Mouse (Mus musculus): ENCODE measurements around the gene Mfsd10. TPM values are rescaled to one million over a fixed set of nuclear protein-coding genes. Genes with fewer than 3 reads are reported as not detected.

The Mfsd10 gene
- polyA plus RNA-seq (2012; rRNA removed): 333 and 335 TPM in 2 replicates

DNA sequence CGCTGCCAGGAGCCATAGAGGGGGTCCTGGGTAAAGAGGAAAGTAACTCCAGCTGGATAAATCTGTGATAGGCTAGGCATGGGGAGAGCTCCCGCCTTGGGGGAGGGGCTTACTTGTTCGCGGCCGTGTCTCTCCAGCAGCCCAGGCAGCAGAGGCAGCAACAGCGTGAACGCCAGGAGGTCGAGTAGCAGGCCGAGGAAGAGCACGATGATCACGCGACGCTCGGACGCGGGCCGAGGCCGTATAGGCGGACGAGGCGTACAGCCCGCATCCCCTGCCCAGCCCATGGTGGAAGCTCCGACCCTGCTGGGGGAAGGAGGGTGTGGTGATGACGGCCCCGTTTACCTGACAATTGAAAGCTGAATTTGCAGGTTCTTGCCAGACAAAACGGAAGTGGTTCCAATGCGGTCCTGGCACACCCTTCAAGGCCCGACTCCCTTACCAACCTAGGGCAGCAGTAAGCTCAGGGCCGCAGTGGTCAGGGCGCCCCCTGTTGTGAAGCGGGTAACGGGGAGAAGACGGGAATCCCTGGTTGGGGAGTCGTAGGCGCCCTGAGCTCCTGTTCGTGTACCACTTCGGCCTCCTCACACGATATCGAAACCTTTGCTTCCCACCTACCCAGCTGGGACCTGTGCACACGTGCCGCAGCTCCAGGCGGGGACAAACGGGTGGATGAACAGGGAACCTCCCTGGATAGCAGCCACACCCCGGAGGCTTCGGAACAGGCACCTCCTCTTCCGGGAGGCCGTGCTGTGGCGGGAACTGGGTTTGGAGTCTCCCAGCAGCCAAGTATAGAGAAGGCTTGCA lies at the start of gene Mfsd10:
Gene Mfsd10 (minus strand): TSS at position 732 of the 807 bp plus-strand sequence.

DNA sequence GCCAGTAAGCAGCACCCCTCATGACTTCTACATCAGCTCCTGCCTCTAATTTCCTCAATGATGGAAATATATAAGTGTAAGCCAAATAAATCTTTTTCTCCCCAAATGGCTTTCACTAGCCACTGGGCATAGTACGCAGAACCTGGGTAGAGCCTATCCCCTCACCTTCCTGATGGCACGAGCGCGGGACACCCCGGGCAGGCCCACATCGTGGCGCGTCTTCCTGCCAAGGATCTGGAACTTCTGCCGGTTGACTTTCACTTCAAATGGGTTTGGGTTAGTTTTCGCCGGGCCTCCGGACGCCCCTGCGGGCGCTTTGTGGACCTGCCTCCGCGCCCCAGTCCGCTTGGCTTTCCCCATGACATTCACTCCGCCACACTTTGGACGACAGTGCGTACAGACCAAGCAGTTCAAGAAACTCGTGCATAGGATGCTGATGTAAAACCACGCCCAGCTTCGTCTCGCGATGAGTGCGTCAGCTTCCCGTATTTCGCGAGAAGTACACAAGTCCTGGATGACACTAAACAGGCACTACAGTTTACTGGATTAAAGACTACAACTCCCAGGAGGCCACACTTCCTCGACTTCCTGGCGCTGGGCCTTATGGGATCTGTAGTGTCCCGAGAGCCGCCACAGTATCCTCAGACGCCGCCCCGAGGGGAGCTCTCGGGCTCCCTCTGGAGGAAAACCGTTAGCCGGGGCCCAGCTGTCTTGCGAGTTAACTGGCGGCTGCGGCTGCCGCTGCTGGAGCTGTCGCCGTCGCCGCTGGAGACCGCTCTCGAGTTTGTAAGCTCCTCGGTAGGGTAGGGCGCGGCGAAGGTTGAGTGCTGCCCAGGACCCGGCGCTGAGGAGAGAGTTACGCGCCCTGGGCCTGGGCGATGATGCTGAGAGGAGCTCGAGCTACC lies 22.9 kb upstream of the Mfsd10 start, which contains the start of the genes Nop14 and Grk4:
Gene Nop14 (minus strand): TSS at position 463 of the 905 bp plus-strand sequence.
Gene Grk4 (plus strand): TSS at position 694 of the 905 bp plus-strand sequence.

Other genes with a start within 250 kb of the Mfsd10 start
- 37.5 and 65.6 TPM in 2 replicates for gene Tnip2, start 123.2 kb downstream of the Mfsd10 start, polyA plus RNA-seq (2012; rRNA removed)
- 17.6 and 20.9 TPM in 2 replicates for gene Sh3bp2, start 111.4 kb downstream of the Mfsd10 start, polyA plus RNA-seq (2012; rRNA removed)
- 195 and 216 TPM in 2 replicates for gene Add1, start 63.5 kb downstream of the Mfsd10 start, polyA plus RNA-seq (2012; rRNA removed)
- gene Nop14, start 22.9 kb upstream of the Mfsd10 start, polyA plus RNA-seq (2012; rRNA removed): 13.8 and 16.1 TPM in 2 replicates
- gene Grk4, start 23.2 kb upstream of the Mfsd10 start, polyA plus RNA-seq (2012; rRNA removed): 2.0 and 3.4 TPM in 2 replicates
- gene Htt, start 124.5 kb upstream of the Mfsd10 start, polyA plus RNA-seq (2012; rRNA removed): 16.2 and 16.9 TPM in 2 replicates